Mouse (Mus musculus): ENCODE data around the gene Trat1.

The Trat1 gene

DNA sequence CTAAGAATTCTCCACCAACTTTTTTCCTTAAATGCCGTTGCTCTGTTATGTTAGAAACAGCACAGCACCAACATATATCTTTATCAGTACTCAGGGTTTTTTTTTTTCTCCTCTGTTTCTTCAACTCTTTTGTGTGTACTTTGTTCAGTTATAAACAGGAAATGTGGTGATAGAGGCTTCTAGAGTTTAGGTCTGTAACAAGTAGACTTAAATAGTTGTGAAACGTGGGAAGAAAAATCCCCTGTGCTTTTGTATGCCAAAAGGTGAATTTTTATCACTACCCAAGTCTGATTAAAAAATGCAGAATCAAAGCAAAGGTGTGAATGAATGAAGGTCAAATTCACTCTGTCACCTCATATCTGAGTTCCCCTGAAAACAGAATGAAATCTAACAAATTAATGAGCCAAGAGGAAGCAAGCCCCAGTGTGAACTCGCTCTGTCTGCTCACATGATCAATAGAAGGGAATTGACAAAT is at the start of gene Trat1:
Gene Trat1, minus strand, starts transcription at position 51 of the 475 bp plus-strand sequence.
- no peak for DNase-seq (ENCODE audit: low spot score in 2 of 2)

DNA sequence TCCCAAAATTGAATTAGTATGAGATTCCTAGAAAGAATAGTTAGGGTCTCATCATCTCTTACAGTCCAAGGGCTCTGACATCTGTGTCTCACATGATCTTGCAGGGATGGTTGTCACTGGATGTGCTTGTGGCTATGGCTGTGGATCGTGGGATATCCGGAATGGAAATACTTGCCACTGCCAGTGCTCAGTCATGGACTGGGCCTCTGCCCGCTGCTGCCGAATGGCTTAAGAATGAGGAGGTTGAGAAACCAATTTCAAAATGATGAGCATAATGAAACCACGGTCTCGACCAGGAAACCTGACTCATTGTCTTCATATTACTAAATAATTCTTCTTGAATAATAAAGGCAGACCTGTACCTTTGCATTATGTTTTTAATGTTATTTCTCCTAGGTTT is 46.7 kb upstream of the Trat1 start:
- DNase-seq (ENCODE audit: low spot score in 2 of 2): no peak

DNA sequence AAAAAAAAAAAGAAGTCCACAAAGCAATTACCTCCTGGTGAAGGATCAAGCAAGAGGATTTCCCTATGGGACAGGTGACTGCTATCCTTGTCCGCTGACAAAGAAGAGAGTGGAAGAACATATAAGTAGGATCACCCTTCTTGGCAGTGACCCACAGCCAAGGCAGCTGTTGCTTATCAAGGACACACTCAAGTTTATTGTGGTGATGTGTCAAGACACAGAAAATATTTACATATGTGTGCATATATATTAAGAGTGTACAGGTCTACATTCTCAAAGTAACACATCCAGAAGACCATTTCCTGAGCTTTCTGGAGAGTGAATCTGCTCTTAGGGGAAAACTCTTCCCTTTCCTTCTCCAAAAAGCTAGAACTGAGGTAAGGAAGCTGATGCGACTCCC is 44.9 kb upstream of the Trat1 start, which contains the start of gene Retnlb:
Gene Retnlb, plus strand, starts transcription at position 162 of the 400 bp plus-strand sequence.
- DNase-seq (ENCODE audit: low spot score in 2 of 2): no peak

DNA sequence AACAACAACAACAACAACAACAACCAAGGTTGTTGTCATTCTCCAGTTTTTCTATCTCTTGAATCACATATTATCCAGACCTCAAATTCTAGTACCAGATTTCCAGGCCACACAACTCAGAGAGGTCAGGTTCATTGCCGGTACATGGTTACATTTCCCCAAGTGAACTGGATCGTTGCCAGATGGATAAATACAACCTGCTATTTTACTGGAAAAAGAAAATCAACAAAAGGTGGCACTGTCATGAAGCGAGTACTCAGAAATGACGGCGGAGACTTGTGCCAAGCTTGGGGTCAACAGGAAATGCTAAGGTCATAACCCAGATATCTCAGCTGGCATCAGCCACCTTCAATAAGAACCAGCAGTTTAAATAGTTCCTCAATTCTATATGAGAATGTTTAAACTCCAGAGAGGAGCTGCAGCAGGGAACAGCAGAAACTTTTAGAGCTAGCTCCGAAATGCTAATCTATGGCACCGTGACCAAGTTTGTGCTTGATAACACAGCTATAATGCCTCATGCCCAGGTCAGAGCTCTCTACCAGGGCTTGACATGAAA is 40.1 kb upstream of the Trat1 start:
- no peak for DNase-seq (ENCODE audit: low spot score in 2 of 2)

DNA sequence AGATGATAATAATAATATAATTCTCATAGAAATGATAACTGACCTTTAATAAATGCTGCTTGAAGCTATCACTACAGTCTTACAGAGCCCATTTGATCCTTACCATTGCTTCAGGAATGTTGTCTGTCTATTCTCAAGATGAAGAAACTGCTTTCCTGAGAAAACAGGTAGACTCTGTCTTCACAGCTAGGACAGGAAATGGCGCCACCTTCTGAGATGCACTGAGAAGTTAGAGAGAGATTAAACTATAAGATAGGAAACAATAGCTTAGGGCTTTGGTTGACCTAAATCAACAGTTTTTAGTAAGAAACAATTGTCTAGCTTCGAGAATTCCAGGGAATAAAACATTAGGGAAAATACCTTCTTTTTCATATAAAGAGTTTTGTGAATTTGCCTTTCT is 37.6 kb upstream of the Trat1 start:
- no peak for DNase-seq (ENCODE audit: low spot score in 2 of 2)

DNA sequence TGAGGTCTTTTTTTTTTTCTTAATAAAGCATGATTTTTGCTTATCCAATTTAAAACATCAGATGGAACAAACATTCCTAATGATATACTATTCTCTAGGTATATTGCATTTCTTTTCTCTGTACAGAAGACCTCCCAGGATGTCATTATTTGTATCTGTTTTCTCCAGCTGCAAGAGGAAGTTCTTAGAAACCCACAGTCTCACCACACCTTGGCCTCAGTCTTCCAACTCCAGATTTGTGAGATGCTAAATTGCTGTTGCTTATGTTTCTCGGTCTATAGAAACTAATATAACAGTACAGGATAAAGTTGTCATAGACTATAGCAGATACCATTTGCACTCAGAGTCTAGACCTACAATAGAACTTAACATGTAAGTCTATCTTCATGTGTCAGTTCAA is 34.7 kb upstream of the Trat1 start:
- no peak for DNase-seq (ENCODE audit: low spot score in 2 of 2)

DNA sequence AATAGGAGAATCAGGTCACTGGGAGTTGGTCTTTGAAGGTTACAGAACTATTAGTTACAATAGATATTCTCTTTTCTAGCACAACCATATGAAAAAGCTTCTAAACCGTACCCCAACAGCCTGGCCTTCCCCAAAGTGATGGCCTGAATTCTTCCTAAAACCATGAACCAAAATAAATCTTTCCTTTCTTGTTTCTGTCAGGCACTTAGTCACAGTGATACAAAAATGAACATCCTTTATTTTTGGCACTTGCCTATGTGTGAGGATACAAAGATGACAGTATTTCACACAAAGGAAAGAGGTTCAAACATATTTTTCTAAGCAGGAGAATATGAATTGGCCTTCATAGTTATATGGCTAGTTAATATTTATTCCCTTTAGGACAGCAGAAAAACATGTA is 33.6 kb upstream of the Trat1 start:
- DNase-seq (ENCODE audit: low spot score in 2 of 2): no peak

DNA sequence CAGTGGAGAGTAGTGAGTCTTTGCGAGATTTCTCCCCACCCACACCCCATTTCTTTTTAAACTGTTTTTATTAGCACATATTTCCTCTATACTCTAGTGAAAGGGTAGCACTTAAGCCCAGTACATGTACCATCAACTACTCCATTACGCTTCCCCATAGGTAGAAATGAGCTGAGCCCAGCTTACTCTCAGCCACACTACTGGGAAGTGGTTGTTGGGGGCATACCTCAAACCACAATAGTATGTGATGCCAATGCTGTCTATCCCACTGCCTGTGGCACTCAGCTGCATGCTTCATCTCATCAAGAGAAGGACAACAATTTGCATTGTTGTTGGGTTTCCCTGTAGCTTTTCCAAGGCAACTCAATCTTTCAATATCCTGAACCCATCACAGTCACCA is 29.1 kb upstream of the Trat1 start:
- DNase-seq (ENCODE audit: low spot score in 2 of 2): no peak

DNA sequence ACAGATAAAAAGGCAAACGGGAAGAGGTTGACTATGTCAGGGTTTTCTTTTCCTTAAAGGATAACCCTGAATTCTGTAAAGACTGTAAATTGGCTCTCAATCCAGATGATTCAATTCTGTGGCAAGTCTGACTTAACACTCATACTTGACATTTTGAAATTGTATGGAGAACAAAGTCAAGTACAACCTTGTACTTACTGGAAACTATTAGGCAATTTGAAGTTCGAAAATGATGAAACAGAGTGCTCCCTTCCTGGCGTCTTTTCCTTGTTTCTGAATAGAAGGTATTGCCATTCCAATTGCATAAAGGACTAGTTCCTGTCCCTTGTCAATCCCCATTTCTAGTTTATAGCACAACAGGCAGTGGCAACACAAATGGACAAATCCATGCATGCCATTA is 27.6 kb upstream of the Trat1 start:
- no peak for DNase-seq (ENCODE audit: low spot score in 2 of 2)

DNA sequence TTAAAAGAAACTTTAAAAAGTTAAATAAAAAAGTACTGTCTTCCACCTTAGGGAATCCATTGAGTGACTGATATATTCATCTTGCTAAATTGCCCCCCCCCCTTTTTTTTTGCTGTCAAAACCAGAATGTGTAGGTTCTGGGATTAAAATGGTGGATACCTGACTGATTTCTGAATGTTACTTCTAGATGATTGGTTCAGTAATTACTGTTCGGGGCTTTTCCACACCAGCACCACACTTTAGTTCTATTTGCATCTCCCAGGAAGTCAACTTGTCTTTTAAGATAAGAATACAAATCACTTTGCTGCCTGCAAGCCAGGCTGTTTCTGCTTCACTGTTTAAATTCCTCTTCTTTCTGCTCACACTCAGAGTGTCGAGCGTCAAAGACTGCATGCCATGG is 26.5 kb upstream of the Trat1 start:
- no peak for DNase-seq (ENCODE audit: low spot score in 2 of 2)

DNA sequence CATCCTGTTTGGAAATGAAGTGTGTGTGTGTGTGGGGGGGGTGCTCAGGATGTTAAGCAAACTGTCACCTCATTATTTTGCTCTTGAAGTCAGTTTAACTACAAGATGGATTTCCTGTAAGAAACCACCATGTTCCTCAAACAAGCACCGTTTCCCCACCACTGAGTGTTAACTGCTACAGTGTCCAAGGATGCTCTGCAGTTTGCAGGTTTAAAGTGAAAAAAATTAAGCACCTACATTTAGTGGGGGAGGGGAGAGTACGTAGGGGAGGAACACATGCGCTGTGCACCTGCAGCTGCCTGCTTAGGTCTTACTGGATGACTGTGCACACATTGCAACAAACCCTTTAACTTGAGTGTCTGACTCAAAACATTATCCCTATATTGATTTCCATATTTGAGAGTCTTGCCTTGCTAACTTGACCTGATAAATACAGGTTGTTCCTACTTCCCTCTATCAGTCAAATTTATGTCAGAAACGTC is 16.9 kb upstream of the Trat1 start:
- DNase-seq (ENCODE audit: low spot score in 2 of 2): no peak

DNA sequence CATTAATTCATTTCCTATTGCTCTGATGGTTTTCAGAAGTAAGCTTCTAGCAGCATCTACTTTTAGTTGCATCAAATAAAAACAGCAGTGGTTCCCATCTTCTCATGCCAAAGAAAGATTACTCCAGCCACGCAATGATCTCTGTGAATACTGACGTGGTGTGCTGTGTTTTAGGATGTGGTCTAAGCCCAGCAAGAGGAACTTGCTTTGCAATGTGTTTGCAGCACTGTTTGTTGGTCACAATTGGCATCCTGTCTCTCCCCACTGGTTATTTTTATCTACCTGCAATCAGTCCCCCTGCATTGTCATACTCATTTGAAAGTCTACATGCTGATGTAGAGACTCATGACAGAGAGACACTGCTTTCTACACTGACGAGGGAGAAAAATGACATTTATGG is 14.4 kb upstream of the Trat1 start:
- no peak for DNase-seq (ENCODE audit: low spot score in 2 of 2)

DNA sequence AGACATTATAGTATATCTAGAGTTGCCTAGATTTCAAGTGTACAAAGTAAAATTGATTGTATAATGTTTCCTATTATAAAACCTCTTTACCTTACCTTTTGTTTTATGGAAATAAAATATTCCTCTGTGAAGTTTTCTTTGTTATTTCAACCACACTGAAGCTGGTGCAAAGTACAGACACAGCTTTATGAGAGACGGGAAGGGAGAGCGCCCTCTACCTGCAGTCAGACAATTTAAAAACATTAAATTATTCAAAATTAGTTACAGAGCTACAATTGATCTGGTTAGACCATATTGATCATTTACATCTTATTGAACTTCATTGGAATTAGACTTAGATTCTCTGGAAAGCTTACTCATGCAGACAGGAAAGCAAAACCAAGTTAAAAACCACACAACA is 5.4 kb upstream of the Trat1 start:
- no peak for DNase-seq (ENCODE audit: low spot score in 2 of 2)

DNA sequence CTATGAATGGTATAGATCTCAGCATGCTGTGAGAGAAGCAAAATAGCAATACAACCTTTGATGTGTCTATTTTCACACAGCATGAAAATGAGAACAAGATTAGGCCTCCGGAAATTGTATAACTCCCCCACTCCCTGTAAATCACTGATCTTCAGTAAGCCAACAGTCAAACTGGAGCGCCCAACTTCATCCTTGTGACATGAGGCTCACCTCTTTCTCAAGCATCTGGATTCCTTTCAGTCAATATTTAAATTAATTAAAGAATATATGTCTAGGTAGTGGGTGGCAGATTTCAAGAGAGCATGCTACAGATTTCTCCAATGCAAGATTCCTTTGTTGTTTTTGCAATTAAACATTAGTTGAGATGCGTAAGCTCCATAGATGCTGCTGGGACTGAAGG is 2.6 kb downstream of the Trat1 start:
- DNase-seq (ENCODE audit: low spot score in 2 of 2): no peak

DNA sequence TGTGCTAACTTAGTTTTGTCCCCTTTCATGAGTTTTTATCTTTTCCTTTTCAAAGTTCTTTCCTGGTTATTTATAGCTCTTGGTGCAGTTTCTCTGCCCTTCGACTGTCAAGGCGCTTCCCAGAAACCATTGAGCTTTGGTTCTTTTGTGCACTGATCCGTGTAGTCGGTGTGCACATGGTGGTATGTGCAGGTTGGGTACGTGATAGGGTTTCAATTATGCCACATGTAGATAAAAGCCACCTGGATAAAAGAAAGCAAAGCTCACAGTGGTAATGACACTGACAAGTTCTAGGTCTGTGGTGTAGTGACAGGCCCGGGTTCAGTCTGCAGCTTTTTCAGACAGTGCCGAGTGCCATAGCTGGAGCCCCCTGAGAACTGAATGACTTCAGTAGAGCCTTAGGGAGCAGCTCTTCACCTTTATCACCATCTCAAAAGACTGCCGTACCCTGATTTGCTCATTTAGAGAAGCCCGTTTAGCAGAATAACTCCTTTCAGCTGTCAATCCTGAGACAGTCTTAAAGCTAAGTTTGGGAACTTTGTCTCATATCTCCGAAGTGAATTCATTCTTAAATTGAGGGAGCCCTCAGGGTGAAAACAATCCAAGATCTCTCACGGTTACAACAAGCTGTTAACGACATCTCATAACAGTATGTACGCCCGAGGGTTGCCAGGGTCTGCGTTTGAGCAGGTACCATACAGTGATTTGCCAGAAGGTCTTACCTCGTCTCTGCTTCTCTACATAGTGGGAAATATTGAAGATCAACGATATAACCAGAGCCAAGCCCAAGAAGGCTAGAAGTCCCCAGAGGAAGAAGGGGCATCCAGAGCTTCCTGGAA is 11.0 kb downstream of the Trat1 start:
- no peak for DNase-seq (ENCODE audit: low spot score in 2 of 2)

DNA sequence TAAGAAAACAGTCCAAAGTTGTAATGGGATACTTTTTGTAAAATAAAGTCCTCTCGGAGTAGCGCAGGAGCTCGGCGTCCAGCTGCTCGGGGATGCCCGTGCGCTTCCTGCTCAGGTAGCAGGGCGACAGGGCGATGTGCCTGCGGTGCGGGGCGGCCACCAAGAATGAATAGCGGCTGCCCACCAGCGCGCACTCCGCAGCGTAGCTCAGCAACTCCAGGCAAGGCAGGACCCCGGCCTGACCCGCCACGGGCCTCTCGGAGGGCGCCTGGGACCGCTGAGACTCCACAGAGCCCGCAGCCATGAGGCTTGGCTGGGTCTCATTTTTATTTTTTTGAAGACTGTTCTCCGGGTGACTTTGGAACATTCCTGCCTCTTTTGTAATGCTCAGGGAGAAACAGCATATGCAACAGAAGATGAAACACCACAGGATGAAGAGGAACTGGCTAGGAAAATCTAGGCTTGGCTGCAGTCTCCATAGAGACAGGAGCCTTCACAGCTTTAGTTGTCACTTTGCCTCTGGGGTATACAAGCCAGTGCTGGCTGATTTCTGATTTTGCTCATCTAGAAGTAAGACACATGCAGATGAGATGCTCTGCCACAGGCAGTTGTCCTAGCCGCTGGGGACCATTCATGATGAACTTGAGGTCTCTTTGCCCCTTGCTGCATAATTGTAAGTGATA is 21.5 kb downstream of the Trat1 start:
- DNase-seq (ENCODE audit: low spot score in 2 of 2): no peak

DNA sequence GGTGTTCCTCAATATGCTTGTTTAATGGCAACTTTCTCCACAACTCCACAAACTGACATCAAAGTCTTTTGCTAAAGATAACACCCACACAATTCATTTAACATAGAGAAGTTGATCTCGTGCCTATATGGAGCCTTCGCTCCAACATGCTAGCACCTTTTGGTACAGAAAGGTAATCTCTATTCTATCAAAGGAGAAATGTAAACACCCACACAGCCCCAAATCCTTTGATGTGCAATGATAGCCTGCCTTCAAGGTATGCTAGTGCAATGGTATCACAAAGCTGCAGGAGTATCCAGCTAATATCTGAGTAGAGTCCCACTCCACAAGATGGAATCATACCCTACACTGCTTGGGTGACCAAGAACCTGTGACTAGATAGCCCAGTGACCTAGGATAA is 26.4 kb downstream of the Trat1 start:
- no peak for DNase-seq (ENCODE audit: low spot score in 2 of 2)

DNA sequence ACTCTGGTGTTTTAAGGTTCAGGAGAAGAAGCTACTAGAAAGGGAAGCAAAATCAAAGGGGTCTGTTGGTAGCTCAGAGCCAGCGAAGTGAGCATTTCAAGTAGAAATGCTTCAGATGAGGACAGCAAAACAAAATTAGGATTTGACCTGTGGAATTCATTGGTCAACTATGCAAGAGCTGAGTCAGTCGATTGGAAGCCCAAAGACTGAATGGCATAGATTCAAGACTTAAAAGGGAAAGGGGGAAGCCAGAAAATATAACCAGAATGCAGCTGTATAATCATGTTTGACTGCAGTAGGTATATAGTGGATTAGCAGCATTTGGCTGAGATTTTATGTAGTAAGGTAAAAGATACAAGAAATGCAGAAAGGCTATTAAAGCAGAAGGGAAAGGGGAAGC is 26.8 kb downstream of the Trat1 start:
- DNase-seq (ENCODE audit: low spot score in 2 of 2): no peak

DNA sequence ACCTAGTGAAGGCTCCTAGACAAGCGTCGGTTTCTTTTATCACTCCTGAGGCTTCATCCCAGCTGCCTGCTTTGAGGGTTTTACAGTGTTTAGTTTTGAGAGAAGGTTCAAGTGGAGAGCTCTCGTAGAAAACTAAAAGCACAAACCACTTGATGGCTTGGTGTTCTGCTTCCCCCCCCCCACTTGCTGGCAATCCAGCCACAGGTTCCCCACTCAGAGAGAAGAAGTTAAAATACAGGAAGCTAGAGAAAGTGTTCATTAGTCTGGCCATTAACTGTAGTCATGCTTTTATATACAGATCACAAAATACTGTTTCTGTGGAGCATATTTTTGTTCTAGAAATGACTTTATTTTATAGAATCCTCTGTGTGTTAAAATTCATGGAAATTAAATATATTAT is 30.3 kb downstream of the Trat1 start:
- no peak for DNase-seq (ENCODE audit: low spot score in 2 of 2)

DNA sequence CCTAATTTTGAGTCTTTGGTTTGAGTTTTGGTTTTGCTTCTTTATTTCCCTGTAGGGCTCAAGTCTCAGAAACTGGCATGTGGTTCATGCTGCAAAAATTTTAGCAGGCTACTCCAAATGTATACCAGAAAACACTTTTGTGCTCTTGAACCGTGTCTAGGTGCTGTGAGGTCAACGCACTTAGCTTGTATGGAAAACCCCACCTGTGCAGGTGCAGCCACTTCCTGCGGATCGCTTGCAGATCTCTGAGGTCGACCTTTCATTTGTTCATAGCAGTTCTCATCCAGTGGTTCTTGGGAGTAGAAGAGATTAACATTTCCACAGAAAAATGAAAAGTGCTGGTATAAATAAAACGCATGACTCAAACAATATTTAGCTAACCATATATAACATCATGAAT is 31.8 kb downstream of the Trat1 start:
- no peak for DNase-seq (ENCODE audit: low spot score in 2 of 2)

DNA sequence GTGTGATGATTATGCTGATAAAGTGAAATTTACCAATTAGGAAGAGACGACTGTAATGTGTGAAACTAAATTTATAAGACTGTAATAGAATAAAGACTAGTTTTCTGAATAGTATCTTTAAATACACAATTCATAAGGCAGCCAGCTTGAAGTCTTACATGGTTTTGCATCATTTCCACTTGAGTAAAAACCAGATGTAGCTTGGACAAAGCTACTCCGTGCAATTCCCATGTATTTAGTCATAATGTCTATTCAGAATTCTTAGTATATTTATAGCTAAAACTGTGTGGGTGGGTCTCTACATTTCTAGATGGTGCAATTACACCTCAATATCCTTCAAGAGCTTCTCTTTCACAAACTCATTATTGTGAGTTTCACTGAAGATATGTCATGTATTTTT is 33.4 kb downstream of the Trat1 start:
- no peak for DNase-seq (ENCODE audit: low spot score in 2 of 2)

DNA sequence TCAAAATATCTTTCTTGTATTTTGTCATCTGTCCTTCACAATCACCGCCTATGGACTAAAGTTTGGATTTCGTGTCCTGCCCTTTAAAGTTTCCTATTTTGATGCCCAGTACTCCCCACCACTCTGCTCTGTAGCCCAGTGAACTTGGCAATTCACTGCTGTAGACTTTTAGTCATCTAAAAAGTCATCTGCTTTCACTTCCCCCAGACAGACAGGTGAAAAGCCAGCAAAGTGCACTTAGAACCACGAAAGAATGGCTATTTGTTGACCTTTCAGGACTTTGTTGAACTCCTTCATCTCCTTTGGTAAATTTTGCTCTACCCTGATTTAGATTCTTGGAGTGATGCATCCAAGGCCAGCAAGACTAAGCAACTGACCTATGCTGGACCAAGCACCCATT is 34.9 kb downstream of the Trat1 start:
- no peak for DNase-seq (ENCODE audit: low spot score in 2 of 2)

DNA sequence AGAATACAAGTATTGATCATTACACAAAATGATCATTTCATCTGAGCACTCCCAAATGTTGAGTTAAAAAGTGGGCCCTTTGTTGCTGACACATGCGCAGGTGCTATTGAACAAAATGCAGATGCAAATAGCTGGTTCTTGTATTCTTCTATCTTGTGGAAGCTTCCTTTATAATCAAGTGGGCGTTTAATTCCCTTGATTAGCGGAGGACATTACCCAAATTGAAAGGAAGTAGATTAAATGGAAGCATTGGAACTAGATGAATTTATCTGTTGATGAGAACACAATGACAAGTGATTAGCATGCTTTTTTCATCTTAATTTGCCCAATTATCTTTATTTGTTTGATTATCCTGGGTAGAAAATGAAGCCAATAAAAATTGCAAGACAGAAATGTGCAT is 51.6 kb downstream of the Trat1 start:
- DNase-seq (ENCODE audit: low spot score in 2 of 2): no peak

Measured in heart, adult 9 months (tissue).